Mouse (Mus musculus) layer of hippocampus, adult 8-10 months (tissue): ENCODE measurements at regions not wholly inside any gene's neighbourhood (a gene's known extent, or its start where the extent isn't known, plus 50 kb on each side); places are given as distances from the start of the nearest gene placed in this dataset.

Source experiments
- DNase-seq, 2 experiments: peaks; one replicate each; pipeline ENCODE4 v3.0.0; 2022; ENCODE audit warnings: low spot score in 2 of 2

- DNase-seq, result no peak
These were observed 384.4 kb downstream of the Mtx2 start for GRCm38 (mm10) chr2:75209790-75210583.

GRCm38 (mm10) chr2:75216931-75217330 is 391.3 kb downstream of the Mtx2 start:
- DNase-seq, result no peak

GRCm38 (mm10) chr2:75220775-75221359 is 395.3 kb downstream of the Mtx2 start:
- DNase-seq, result peak; percentile 31 to 38

- DNase-seq, result peak in 1 of 2 experiments; percentile 46
These were observed 398.8 kb downstream of the Mtx2 start for GRCm38 (mm10) chr2:75224443-75224842.

- no peak for DNase-seq
These were observed 415.4 kb downstream of the Mtx2 start for GRCm38 (mm10) chr2:75240976-75241375.

GRCm38 (mm10) chr2:75244311-75245033 is 414.6 kb upstream of the Hnrnpa3 start:
- DNase-seq, result peak; percentile 25 to 34

- no peak for DNase-seq
These were observed 413.8 kb upstream of the Hnrnpa3 start for GRCm38 (mm10) chr2:75245256-75245655.

- DNase-seq, result no peak
These were observed 413.4 kb upstream of the Hnrnpa3 start for GRCm38 (mm10) chr2:75245662-75246061.

GRCm38 (mm10) chr2:75246082-75246743 is 412.8 kb upstream of the Hnrnpa3 start:
- DNase-seq, result no peak

GRCm38 (mm10) chr2:75248251-75248650 is 410.8 kb upstream of the Hnrnpa3 start:
- DNase-seq, result no peak

GRCm38 (mm10) chr2:75250507-75250906 is 408.6 kb upstream of the Hnrnpa3 start:
- DNase-seq, result no peak

- DNase-seq, result no peak
These were observed 406.2 kb upstream of the Hnrnpa3 start for GRCm38 (mm10) chr2:75252829-75253228.

- DNase-seq, result no peak
These were observed 393.8 kb upstream of the Hnrnpa3 start for GRCm38 (mm10) chr2:75265218-75265617.

- no peak for DNase-seq
These were observed 393.0 kb upstream of the Hnrnpa3 start for GRCm38 (mm10) chr2:75265739-75266699.

GRCm38 (mm10) chr2:75267949-75268348 is 391.1 kb upstream of the Hnrnpa3 start:
- DNase-seq, result no peak

GRCm38 (mm10) chr2:75269446-75269845 is 389.6 kb upstream of the Hnrnpa3 start:
- no peak for DNase-seq

GRCm38 (mm10) chr2:75270115-75270514 is 388.9 kb upstream of the Hnrnpa3 start:
- no peak for DNase-seq

GRCm38 (mm10) chr2:75287900-75288299 is 371.2 kb upstream of the Hnrnpa3 start:
- no peak for DNase-seq

GRCm38 (mm10) chr2:75291674-75292073 is 367.4 kb upstream of the Hnrnpa3 start:
- no peak for DNase-seq

- no peak for DNase-seq
These were observed 352.2 kb upstream of the Hnrnpa3 start for GRCm38 (mm10) chr2:75306821-75307220.

- no peak for DNase-seq
These were observed 347.9 kb upstream of the Hnrnpa3 start for GRCm38 (mm10) chr2:75311191-75311590.
